Mouse (Mus musculus): ENCODE measurements at regions not wholly inside any gene's neighbourhood (a gene's known extent, or its start where the extent isn't known, plus 50 kb on each side); places are given as distances from the start of the nearest gene placed in this dataset.

DNA sequence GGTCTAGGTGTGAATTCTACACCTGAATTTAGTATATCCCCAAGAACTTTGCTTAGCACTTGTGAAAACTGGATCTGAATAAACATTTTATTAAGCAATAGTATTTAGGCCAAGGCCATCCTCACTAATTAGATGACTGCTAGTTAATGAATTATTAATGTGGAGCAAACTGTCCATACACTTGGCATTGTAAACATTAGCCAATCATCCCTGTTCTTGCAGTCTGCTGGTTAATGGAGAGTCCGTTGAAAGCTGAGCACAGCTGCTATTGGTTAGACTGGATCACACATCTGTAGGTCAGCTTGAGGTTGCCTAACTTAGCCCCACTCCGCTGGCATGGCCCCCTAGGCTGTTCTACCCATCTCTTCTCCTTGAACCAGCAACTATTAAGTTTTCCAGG is 826.2 kb upstream of the 4930452B06Rik start:
- no peaks in the 10 kb centered on the region for H3K27me3 ChIP-seq (ENCODE audit: control insufficient read depth, insufficient read depth, low read length)
- no peaks in the 10 kb centered on the region for H3K36me3 ChIP-seq (ENCODE audit: control insufficient read depth, insufficient read depth, low read length)
- H3K9ac ChIP-seq (replicated peaks; ENCODE audit: low read depth, low read length), result no peak overlapping the region
- no peak for ATAC-seq (ENCODE audit: insufficient number of reproducible peaks, insufficient read depth, low FRiP score, low read depth)
- no peak overlapping the region for H3K27ac ChIP-seq (ENCODE audit: low read length)
- no peak overlapping the region for H3K4me3 ChIP-seq (ENCODE audit: low read depth, low read length)
- H3K4me1 ChIP-seq (ENCODE audit: control insufficient read depth, insufficient read depth, low read length), result no peaks in the 10 kb centered on the region
- 83% methylated on average over 2 of the region's 2 CpGs for WGBS
- no peaks in the 10 kb centered on the region for H3K9me3 ChIP-seq (ENCODE audit: control insufficient read depth, low read depth, low read length)
- no peak overlapping the region for H3K4me2 ChIP-seq (replicated peaks; ENCODE audit: low read depth, low read length)

- ATAC-seq (ENCODE audit: insufficient number of reproducible peaks, insufficient read depth, low FRiP score, low read depth), result no peak
- no peaks in the 10 kb centered on the region for H3K27me3 ChIP-seq (ENCODE audit: control insufficient read depth, insufficient read depth, low read length)
Observed at GRCm38 (mm10) chr14:9488585-9488984, 822.5 kb upstream of the 4930452B06Rik start.

DNA sequence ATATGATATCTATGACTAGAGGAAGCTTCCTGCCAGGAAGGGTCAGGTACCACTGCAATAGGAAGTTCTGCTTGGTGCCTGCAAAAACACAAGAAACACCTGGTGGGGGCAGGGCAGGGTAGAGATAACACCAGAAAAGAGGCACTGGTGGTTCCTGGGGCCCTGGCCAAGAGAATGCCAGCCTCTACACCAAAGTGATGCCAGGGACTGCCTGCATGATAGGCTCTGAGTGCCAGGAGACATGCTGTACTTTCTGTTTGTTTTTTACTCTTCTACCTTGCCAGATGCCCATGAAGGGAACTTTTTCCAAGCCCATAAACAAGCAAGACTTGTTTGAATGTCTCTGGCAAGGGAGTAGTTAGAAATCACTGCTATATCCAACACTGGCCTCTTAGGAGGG is 812.9 kb upstream of the 4930452B06Rik start:
- Histone ChIP-seq H3K9me3 (ENCODE audit: control insufficient read depth, low read depth, low read length) (no peaks in the 10 kb centered on the region), H3K36me3 (ENCODE audit: control insufficient read depth, insufficient read depth, low read length) (no peaks in the 10 kb centered on the region), H3K4me3 (ENCODE audit: low read depth, low read length) (no peak overlapping the region), H3K27me3 (ENCODE audit: control insufficient read depth, insufficient read depth, low read length) (no peaks in the 10 kb centered on the region), H3K27ac (ENCODE audit: low read length) (no peak overlapping the region), H3K4me2 (replicated peaks; ENCODE audit: low read depth, low read length) (no peak overlapping the region), H3K9ac (replicated peaks; ENCODE audit: low read depth, low read length) (no peak overlapping the region), H3K4me1 (ENCODE audit: control insufficient read depth, insufficient read depth, low read length) (no peaks in the 10 kb centered on the region)
- no peak for ATAC-seq (ENCODE audit: insufficient number of reproducible peaks, insufficient read depth, low FRiP score, low read depth)

More at GRCm38 (mm10) chr14:9488585-9488984, 822.5 kb upstream of the 4930452B06Rik start:
- no peaks in the 10 kb centered on the region for H3K36me3 ChIP-seq (ENCODE audit: control insufficient read depth, insufficient read depth, low read length)
- H3K4me3 ChIP-seq (ENCODE audit: low read depth, low read length), result no peak overlapping the region
- no peak overlapping the region for H3K9ac ChIP-seq (replicated peaks; ENCODE audit: low read depth, low read length)
- no peak overlapping the region for H3K27ac ChIP-seq (ENCODE audit: low read length)
- no peak overlapping the region for H3K4me2 ChIP-seq (replicated peaks; ENCODE audit: low read depth, low read length)
- WGBS, result 10% methylated on average over 1 of the region's 1 CpGs
- H3K9me3 ChIP-seq (ENCODE audit: control insufficient read depth, low read depth, low read length), result no peaks in the 10 kb centered on the region
- no peaks in the 10 kb centered on the region for H3K4me1 ChIP-seq (ENCODE audit: control insufficient read depth, insufficient read depth, low read length)

DNA sequence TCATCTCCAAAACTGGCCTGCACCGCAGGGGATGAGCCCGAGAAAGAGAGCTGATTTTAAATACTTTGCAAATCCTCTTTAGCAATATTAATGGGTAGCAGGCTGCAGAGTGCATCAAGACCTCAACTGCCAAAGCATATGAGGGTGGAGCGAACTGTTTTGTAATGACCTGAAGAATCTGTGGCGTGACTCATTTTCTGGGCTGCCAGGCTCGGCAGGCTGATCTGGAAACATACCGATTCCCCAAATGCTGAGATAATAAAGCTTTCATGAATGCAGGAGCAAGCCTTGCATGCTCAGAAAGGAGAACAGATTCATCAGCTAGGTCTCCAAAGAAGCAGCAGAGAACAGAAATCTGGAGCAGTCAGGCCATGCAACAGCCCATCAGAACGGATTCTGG is 809.1 kb upstream of the 4930452B06Rik start:
- H3K9me3 ChIP-seq (ENCODE audit: control insufficient read depth, low read depth, low read length), result no peaks in the 10 kb centered on the region
- no peak overlapping the region for H3K4me2 ChIP-seq (replicated peaks; ENCODE audit: low read depth, low read length)
- ATAC-seq (ENCODE audit: insufficient number of reproducible peaks, insufficient read depth, low FRiP score, low read depth), result no peak
- no peaks in the 10 kb centered on the region for H3K27me3 ChIP-seq (ENCODE audit: control insufficient read depth, insufficient read depth, low read length)
- no peak overlapping the region for H3K9ac ChIP-seq (replicated peaks; ENCODE audit: low read depth, low read length)
- no peak overlapping the region for H3K27ac ChIP-seq (ENCODE audit: low read length)
- no peaks in the 10 kb centered on the region for H3K36me3 ChIP-seq (ENCODE audit: control insufficient read depth, insufficient read depth, low read length)
- H3K4me3 ChIP-seq (ENCODE audit: low read depth, low read length), result no peak overlapping the region
- H3K4me1 ChIP-seq (ENCODE audit: control insufficient read depth, insufficient read depth, low read length), result no peaks in the 10 kb centered on the region
- WGBS, result 80% methylated on average over 7 of the region's 7 CpGs

GRCm38 (mm10) chr14:9469686-9470085 is 803.6 kb upstream of the 4930452B06Rik start:
- no peaks in the 10 kb centered on the region for H3K27me3 ChIP-seq (ENCODE audit: control insufficient read depth, insufficient read depth, low read length)
- no peaks in the 10 kb centered on the region for H3K9me3 ChIP-seq (ENCODE audit: control insufficient read depth, low read depth, low read length)
- 0 out of 2 replicates have a peak, but pooled peaks cover 4% of the 10 kb centered on the region for H3K4me1 ChIP-seq (ENCODE audit: control insufficient read depth, insufficient read depth, low read length)
- H3K4me3 ChIP-seq (ENCODE audit: low read depth, low read length), result no peak overlapping the region
- H3K4me2 ChIP-seq (replicated peaks; ENCODE audit: low read depth, low read length), result no peak overlapping the region
- H3K27ac ChIP-seq (ENCODE audit: low read length), result no peak overlapping the region
- no peak overlapping the region for H3K9ac ChIP-seq (replicated peaks; ENCODE audit: low read depth, low read length)
- ATAC-seq (ENCODE audit: insufficient number of reproducible peaks, insufficient read depth, low FRiP score, low read depth), result no peak
- H3K36me3 ChIP-seq (ENCODE audit: control insufficient read depth, insufficient read depth, low read length), result no peaks in the 10 kb centered on the region

DNA sequence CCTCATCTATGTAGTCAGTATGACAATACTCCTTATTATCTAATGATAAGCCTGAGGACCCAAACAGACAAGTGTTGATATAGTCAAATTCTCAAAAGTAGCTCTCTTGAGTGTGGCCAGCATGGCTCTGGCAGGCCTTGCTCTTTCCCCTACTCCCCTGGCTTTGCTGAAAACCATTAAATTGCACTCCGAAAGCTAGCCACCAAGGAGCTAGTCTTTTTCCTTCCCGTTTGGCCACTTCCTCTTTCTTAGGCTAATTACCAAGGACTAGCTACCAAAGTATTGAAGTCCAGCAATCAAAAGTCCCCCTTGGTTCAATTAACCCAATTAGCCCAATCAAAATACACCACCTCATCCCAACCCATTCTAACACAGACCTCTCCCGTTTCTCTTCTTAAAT is 802.6 kb upstream of the 4930452B06Rik start:
- 0 out of 2 replicates have a peak, but pooled peaks cover 4% of the 10 kb centered on the region for H3K4me1 ChIP-seq (ENCODE audit: control insufficient read depth, insufficient read depth, low read length)
- no peak for ATAC-seq (ENCODE audit: insufficient number of reproducible peaks, insufficient read depth, low FRiP score, low read depth)

DNA sequence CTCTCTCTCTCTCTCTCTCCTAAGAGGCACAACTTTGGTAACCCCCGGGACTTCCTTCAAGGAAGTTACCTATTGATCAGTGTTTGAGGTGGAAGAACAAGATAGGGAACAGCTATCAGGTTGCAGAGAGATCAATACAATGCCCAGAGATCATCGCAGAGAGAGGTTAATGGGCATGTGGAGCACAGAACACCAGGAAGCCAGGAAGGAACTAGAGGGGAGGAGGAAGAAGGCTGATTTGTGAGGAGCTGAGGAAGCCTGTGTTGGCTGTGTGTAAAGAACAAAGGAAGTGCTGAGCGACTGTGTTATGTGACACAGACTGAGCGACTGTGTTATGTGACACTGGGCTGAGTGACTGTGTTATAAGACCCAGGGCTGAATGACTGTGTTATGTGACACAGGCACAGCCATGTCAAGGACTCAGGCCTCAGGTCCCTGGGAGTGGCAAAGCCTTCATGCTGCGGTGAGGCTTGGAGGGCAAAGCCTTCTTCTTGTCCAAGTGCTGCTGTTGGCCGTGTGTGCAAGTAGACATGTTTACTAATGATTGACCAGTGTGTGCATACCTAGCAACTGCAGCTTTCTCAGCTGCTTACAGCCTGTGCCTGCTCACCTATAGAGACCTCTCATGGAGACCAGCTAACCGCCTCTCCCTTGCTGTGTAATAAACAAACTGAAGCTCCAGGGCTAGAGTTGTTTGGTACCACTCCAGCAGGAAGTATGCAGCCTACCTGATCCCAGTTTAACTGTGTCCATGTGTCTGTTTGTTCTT is 801.8 kb upstream of the 4930452B06Rik start:
- Histone ChIP-seq H3K36me3 (ENCODE audit: control insufficient read depth, insufficient read depth, low read length) (no peaks in the 10 kb centered on the region), H3K9ac (replicated peaks; ENCODE audit: low read depth, low read length) (no peak overlapping the region), H3K27me3 (ENCODE audit: control insufficient read depth, insufficient read depth, low read length) (no peaks in the 10 kb centered on the region), H3K27ac (ENCODE audit: low read length) (peak overlapping the region; percentile 33), H3K4me3 (ENCODE audit: low read depth, low read length) (no peak overlapping the region), H3K4me1 (ENCODE audit: control insufficient read depth, insufficient read depth, low read length) (0 out of 2 replicates have a peak, but pooled peaks cover 4% of the 10 kb centered on the region), H3K9me3 (ENCODE audit: control insufficient read depth, low read depth, low read length) (no peaks in the 10 kb centered on the region), H3K4me2 (replicated peaks; ENCODE audit: low read depth, low read length) (no peak overlapping the region)
- ATAC-seq (ENCODE audit: insufficient number of reproducible peaks, insufficient read depth, low FRiP score, low read depth), result peak; percentile 40; the same call in 1 of the 2 replicates
- 56% methylated on average over 7 of the region's 7 CpGs for WGBS

More for the DNA sequence above, 802.6 kb upstream of the 4930452B06Rik start:
- Histone ChIP-seq H3K36me3 (ENCODE audit: control insufficient read depth, insufficient read depth, low read length) (no peaks in the 10 kb centered on the region), H3K9me3 (ENCODE audit: control insufficient read depth, low read depth, low read length) (no peaks in the 10 kb centered on the region), H3K4me3 (ENCODE audit: low read depth, low read length) (no peak overlapping the region), H3K4me2 (replicated peaks; ENCODE audit: low read depth, low read length) (no peak overlapping the region), H3K27ac (ENCODE audit: low read length) (no peak overlapping the region), H3K9ac (replicated peaks; ENCODE audit: low read depth, low read length) (no peak overlapping the region), H3K27me3 (ENCODE audit: control insufficient read depth, insufficient read depth, low read length) (no peaks in the 10 kb centered on the region)
- 82% methylated on average over 3 of the region's 3 CpGs for WGBS

- Histone ChIP-seq H3K9ac (replicated peaks; ENCODE audit: low read depth, low read length) (no peak overlapping the region), H3K27me3 (ENCODE audit: control insufficient read depth, insufficient read depth, low read length) (no peaks in the 10 kb centered on the region), H3K4me2 (replicated peaks; ENCODE audit: low read depth, low read length) (no peak overlapping the region), H3K36me3 (ENCODE audit: control insufficient read depth, insufficient read depth, low read length) (no peaks in the 10 kb centered on the region), H3K4me3 (ENCODE audit: low read depth, low read length) (no peak overlapping the region), H3K4me1 (ENCODE audit: control insufficient read depth, insufficient read depth, low read length) (no peaks in the 10 kb centered on the region), H3K27ac (ENCODE audit: low read length) (no peak overlapping the region), H3K9me3 (ENCODE audit: control insufficient read depth, low read depth, low read length) (no peaks in the 10 kb centered on the region)
- ATAC-seq (ENCODE audit: insufficient number of reproducible peaks, insufficient read depth, low FRiP score, low read depth), result no peak
- WGBS, result 86% methylated on average over 3 of the region's 3 CpGs
Observed at GRCm38 (mm10) chr14:9460006-9460405, 794.0 kb upstream of the 4930452B06Rik start.

- WGBS, result 51% methylated on average over 2 of the region's 2 CpGs
- no peaks in the 10 kb centered on the region for H3K9me3 ChIP-seq (ENCODE audit: control insufficient read depth, low read depth, low read length)
- H3K27me3 ChIP-seq (ENCODE audit: control insufficient read depth, insufficient read depth, low read length), result no peaks in the 10 kb centered on the region
- no peak overlapping the region for H3K4me2 ChIP-seq (replicated peaks; ENCODE audit: low read depth, low read length)
- no peak overlapping the region for H3K27ac ChIP-seq (ENCODE audit: low read length)
- H3K36me3 ChIP-seq (ENCODE audit: control insufficient read depth, insufficient read depth, low read length), result no peaks in the 10 kb centered on the region
- no peak overlapping the region for H3K9ac ChIP-seq (replicated peaks; ENCODE audit: low read depth, low read length)
- no peak for ATAC-seq (ENCODE audit: insufficient number of reproducible peaks, insufficient read depth, low FRiP score, low read depth)
- H3K4me3 ChIP-seq (ENCODE audit: low read depth, low read length), result no peak overlapping the region
- no peaks in the 10 kb centered on the region for H3K4me1 ChIP-seq (ENCODE audit: control insufficient read depth, insufficient read depth, low read length)
Observed at GRCm38 (mm10) chr14:9458856-9459255, 792.8 kb upstream of the 4930452B06Rik start.
